8 mouse cellular contexts compared by ENCODE assay signal in genomic region chr11:69332713-69333253, GRCm38 (mm10). TPM values are rescaled to one million over a fixed set of nuclear protein-coding genes. Genes with fewer than 3 reads are reported as not detected.
DNase-seq lines count a peak whose midpoint lies in the region; ATAC-seq lines count a peak whose summit lies in the region.

No protein-coding gene starts in this region.

- H3K9me3 ChIP-seq in liver, embryonic 15.5 days (replicated peaks) = no peaks in the 10 kb centered on the region

- H3K4me2 ChIP-seq in liver, embryonic 15.5 days = peak overlapping the region; percentile 81; the same call in 1 of the 2 replicates

- no peak overlapping the region for H3K9ac ChIP-seq in liver, embryonic 15.5 days

- H3K4me1 ChIP-seq in liver, embryonic 15.5 days (replicated peaks) = peaks cover 37% of the 10 kb centered on the region

- H3K36me3 ChIP-seq in liver, embryonic 15.5 days (replicated peaks) = no peaks in the 10 kb centered on the region

- H3K27ac ChIP-seq in liver, embryonic 15.5 days (replicated peaks) = no peak overlapping the region

- H3K4me3 ChIP-seq in liver, embryonic 15.5 days (replicated peaks) = no peak overlapping the region

- WGBS in liver, embryonic 15.5 days (ENCODE audit: insufficient replicate concordance) = 31% methylated on average over 8 of the region's 8 CpGs

- ATAC-seq in liver, embryonic 15.5 days (ENCODE audit: insufficient read depth) = no peak
- ATAC-seq in monocyte, adult 5-6 weeks (replicated peaks; ENCODE audit: insufficient number of reproducible peaks, low FRiP score, low TSS enrichment, poor library complexity, severe bottlenecking) = no peak

- DNase-seq in embryo, embryonic 10.5 days (ENCODE audit: low spot score) = peak; percentile 39
- no peak for DNase-seq in embryo, embryonic 10 days (ENCODE audit: low spot score)
- DNase-seq in thymus, postnatal 4 days = peak; percentile 31
- DNase-seq in thymus, postnatal 14 days = no peak
- DNase-seq in MN1 (ENCODE audit: low spot score) = no peak
- no peak for DNase-seq in layer of hippocampus, postnatal 10 days (ENCODE audit: low spot score in 2 of 2)

- peaks cover 68% of the 10 kb centered on the region for H3K27me3 ChIP-seq in liver, embryonic 15.5 days

RNA-seq across cellular contexts. Expression of gene Kcnab3, which starts 6.7 kb away (rescaled TPM):
- polyA plus RNA-seq in liver, embryonic 15.5 days (2015; fragmentation: Nextera tagmentation; extraction: Ambion mirVana) = 0.13 and 0.26 TPM in 2 replicates
- 10 to 100 TPM; 12.3 to 14.7 TPM for total RNA-seq in layer of hippocampus, postnatal 10 days (2021)
- total RNA-seq in monocyte, adult 5-6 weeks (2017) = 2.0 to 2.3 TPM in 2 of 3 replicates, not detected in the other

RNA-seq across cellular contexts. Expression of gene Rnf227, which starts 7.5 kb away (rescaled TPM):
- 0.97 and 1.3 TPM in 2 replicates for polyA plus RNA-seq in liver, embryonic 15.5 days (2015; fragmentation: Nextera tagmentation; extraction: Ambion mirVana)
- 10 to 100 TPM; 72.6 to 76.6 TPM for total RNA-seq in layer of hippocampus, postnatal 10 days (2021)
- 1.3 to 3.6 TPM (median 1.5 TPM) in 3 replicates for total RNA-seq in monocyte, adult 5-6 weeks (2017)

RNA-seq across cellular contexts. Expression of gene Trappc1, which starts 9.0 kb away (rescaled TPM):
- 74.8 and 77.7 TPM in 2 replicates for polyA plus RNA-seq in liver, embryonic 15.5 days (2015; fragmentation: Nextera tagmentation; extraction: Ambion mirVana)
- total RNA-seq in layer of hippocampus, postnatal 10 days (2021) = 10 to 100 TPM; 74.5 to 83.6 TPM
- 54.4 to 91.3 TPM (median 61.3 TPM) in 3 replicates for total RNA-seq in monocyte, adult 5-6 weeks (2017)

RNA-seq across cellular contexts. Expression of gene Cntrob, which starts 9.2 kb away (rescaled TPM):
- 7.0 and 8.3 TPM in 2 replicates for polyA plus RNA-seq in liver, embryonic 15.5 days (2015; fragmentation: Nextera tagmentation; extraction: Ambion mirVana)
- 10 to 100 TPM; 16.6 to 18.2 TPM for total RNA-seq in layer of hippocampus, postnatal 10 days (2021)
- 5.8 to 26.8 TPM (median 19.1 TPM) in 3 replicates for total RNA-seq in monocyte, adult 5-6 weeks (2017)

RNA-seq across cellular contexts. Expression of gene Chd3, which starts 36.4 kb away (rescaled TPM):
- 3.4 and 5.8 TPM in 2 replicates for polyA plus RNA-seq in liver, embryonic 15.5 days (2015; fragmentation: Nextera tagmentation; extraction: Ambion mirVana)
- 100 to 1,000 TPM; 540 to 617 TPM for total RNA-seq in layer of hippocampus, postnatal 10 days (2021)
- total RNA-seq in monocyte, adult 5-6 weeks (2017) = 76.7 to 192 TPM (median 86.2 TPM) in 3 replicates

Comparison
In these comparisons a context has a peak if more than half of its experiments do, and no peak if none do; other contexts are left out.
1. DNase-seq: peak in embryo, embryonic 10.5 days (single experiment) and thymus, postnatal 4 days (single experiment); none in embryo, embryonic 10 days (single experiment), thymus, postnatal 14 days (single experiment), MN1 (single experiment) and layer of hippocampus, postnatal 10 days (0 of 2).
2. RNA of gene Rnf227, which starts 7.5 kb away (total RNA-seq): 72.6 to 76.6 TPM in layer of hippocampus, postnatal 10 days; 1.3 to 3.6 TPM in monocyte, adult 5-6 weeks; every median in the first group is over 10 times any median in the second.